Mouse (Mus musculus) megakaryocyte, embryonic 14.5 days (primary cell): ENCODE measurements around the gene Krt4. TPM values are rescaled to one million over a fixed set of nuclear protein-coding genes. Genes with fewer than 3 reads are reported as not detected.

ENCODE experiments used
- H3K27me3 ChIP-seq: replicated peaks from 2 replicates; pipeline ENCODE3; 2012; ENCODE audit warnings: inconsistent platforms
- H3K36me3 ChIP-seq: replicated peaks from 2 replicates; pipeline ENCODE3; 2012; ENCODE audit warnings: low read length, inconsistent platforms, mixed read lengths
- H3K4me1 ChIP-seq: 2 replicates; pipeline ENCODE4 v1.6.1; 2012; ENCODE audit warnings: inconsistent platforms
- H3K4me3 ChIP-seq: replicated peaks from 2 replicates; pipeline ENCODE3; 2012; ENCODE audit warnings: moderate library complexity, mild to moderate bottlenecking, inconsistent platforms
- H3K9me3 ChIP-seq: 2 replicates; pipeline ENCODE4 v1.6.1; 2012; ENCODE audit warnings: inconsistent platforms
- FLI1 ChIP-seq: IDR thresholded peaks from 2 replicates; pipeline ENCODE4 v1.6.1; 2012; ENCODE audit warnings: low read length, inconsistent platforms, mixed read lengths
- GATA1 ChIP-seq: IDR thresholded peaks from 3 replicates; pipeline ENCODE4 v1.6.1; 2012; ENCODE audit warnings: mixed read lengths, low read length, inconsistent platforms, borderline replicate concordance
- polyA plus RNA-seq: library from polyadenylated mRNA; stranded (reverse); fragments of >175 nt; gene quantifications from 2 replicates; pipeline ENCODE4 v1.2.3, GENCODE M21; 2012; ENCODE audit warnings: low replicate concordance; ENCODE audit not compliant: insufficient read depth

Gene Krt4
- polyA plus RNA-seq = not detected in 2 replicates

DNA sequence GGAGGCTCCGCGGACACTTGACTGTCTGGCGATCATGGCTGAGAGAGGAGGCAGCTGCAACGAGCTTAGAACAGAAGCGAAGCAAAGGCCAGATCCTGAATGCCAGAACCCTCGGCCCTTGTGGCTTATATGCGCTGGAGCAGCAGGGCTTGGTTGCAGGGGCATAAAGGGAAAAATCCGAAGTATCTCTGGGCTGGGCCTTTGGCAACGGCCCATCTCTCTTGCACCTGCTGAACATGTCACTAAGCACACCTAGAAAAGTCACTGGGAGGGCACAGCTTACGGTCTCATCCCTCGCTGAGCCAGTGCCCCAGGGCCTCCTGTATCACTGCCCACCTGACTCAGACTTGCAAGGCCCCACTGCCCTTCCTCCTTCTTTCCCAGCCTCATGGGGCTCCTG is at the start of gene Krt4:
TSS of gene Krt4 (minus strand) at position 101 of the 400 bp plus-strand sequence.
- 0 out of 2 replicates have a peak, but pooled peaks cover 2% of the 10 kb centered on the region for H3K4me1 ChIP-seq
- H3K4me3 ChIP-seq = no peak within 1 kb of the TSS
- H3K9me3 ChIP-seq = no peaks in the 10 kb centered on the region
- H3K36me3 ChIP-seq = no peaks in the 10 kb centered on the region
- peaks cover 75% of the 10 kb centered on the region for H3K27me3 ChIP-seq
- TF ChIP-seq GATA1 (no peak), FLI1 (no peak)

DNA sequence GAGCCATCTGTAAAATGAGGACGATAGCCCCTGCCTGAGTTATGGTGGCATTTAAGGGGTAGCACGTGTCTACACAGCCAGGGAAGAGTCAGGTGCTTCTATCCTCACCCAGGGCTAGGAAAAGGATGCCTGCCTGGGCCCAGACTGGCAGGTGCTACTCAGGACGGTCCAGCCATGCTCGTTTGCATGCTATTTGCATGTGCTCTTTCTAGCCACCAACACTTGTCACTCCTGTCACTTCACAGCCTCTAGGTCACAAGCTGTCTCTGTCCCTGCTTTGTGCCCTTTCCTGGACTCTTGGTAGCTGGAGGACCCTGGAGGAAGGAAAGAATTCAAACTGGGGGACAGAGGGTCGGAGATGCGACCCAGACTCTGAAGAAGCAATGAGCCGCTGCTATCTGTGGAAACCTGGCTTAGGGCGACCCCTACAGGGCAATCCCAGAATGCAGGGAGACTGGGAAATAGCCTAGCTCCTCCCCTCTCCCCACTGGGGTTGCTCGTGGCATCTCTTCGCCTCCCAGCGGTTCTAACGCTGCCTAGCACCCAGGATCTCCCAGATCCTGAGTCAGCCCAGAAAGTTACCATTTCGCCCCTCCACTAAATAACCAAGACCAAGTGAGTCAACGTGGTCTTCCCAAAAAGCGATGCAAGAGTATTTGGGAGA is 49.0 kb upstream of the Krt4 start:
- TF ChIP-seq GATA1 (no peak), FLI1 (no peak)

DNA sequence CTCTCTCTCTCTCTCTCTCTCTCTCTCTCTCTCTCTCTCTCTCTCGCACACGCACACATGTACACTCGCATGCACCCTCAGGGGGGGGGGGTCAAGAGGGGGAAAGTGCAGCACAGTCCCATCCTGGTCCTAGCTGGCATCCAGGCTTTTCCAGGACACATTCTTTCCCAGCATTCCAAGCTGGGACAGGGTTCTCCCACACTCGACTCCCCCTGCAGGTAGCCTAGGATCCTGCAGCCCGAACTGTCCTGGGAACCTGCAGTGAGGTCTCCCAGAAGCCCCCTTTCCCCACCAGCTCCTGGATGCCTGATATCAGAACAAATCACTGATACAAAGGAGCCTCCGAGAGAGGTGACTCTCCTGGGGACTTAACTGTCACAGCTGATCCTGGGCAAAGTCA is 46.0 kb upstream of the Krt4 start:
- Histone ChIP-seq H3K4me1 (peaks cover 25% of the 10 kb centered on the region), H3K4me3 (no peak overlapping the region), H3K27me3 (peaks cover 69% of the 10 kb centered on the region), H3K9me3 (no peaks in the 10 kb centered on the region), H3K36me3 (no peaks in the 10 kb centered on the region)
- TF ChIP-seq GATA1 (no peak), FLI1 (no peak)

More for the DNA sequence above, 49.0 kb upstream of the Krt4 start:
- Histone ChIP-seq H3K4me1 (peaks cover 53% of the 10 kb centered on the region), H3K4me3 (peak overlapping the region; percentile 77), H3K36me3 (no peaks in the 10 kb centered on the region), H3K9me3 (no peaks in the 10 kb centered on the region), H3K27me3 (peaks cover 53% of the 10 kb centered on the region)

DNA sequence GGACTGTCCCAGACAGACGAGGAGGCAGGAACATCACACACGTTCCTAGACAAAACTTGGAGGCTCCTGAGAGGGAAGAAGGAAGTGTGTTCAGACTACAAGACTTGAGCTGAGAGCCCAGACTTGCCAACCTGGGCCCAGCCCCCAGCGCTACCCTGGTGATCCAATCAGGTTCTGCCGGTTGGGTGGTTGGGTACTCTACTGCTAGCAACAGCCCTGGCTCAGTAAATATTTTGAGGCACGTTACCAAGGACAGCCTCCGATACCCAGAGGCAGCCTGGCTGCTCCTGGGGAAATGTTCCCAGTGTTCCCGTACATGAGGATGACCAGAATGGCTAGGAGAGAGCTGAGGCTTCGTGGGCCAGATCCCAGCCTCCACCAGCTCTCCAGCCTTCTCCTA is 42.3 kb upstream of the Krt4 start:
- Histone ChIP-seq H3K9me3 (no peaks in the 10 kb centered on the region), H3K4me3 (no peak overlapping the region), H3K36me3 (no peaks in the 10 kb centered on the region), H3K27me3 (peaks cover 64% of the 10 kb centered on the region), H3K4me1 (peaks cover 4% of the 10 kb centered on the region)
- TF ChIP-seq FLI1 (no peak), GATA1 (no peak)

DNA sequence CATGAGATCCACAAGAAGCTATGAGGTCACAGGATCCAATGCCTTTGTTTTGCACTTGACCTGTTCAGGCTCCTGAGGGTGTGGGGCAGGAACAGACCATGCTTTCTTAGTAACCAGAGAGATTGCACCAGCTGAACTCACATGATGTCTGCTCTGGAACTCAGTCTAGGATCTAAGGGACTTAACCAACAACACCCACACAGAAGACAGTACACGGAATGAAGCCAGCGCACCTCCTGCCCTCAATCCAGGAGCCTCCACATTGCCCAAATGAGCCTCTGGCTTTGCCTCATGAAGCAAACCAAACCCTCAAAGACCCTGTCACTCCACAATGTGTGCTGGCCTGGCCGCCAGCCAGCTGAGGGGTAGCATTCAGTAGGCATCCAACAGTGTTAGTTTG is 34.4 kb upstream of the Krt4 start:
- Histone ChIP-seq H3K9me3 (no peaks in the 10 kb centered on the region), H3K36me3 (no peaks in the 10 kb centered on the region), H3K4me1 (no peaks in the 10 kb centered on the region), H3K27me3 (peaks cover 54% of the 10 kb centered on the region), H3K4me3 (no peak overlapping the region)
- no peak for TF ChIP-seq FLI1
- no peak for TF ChIP-seq GATA1

DNA sequence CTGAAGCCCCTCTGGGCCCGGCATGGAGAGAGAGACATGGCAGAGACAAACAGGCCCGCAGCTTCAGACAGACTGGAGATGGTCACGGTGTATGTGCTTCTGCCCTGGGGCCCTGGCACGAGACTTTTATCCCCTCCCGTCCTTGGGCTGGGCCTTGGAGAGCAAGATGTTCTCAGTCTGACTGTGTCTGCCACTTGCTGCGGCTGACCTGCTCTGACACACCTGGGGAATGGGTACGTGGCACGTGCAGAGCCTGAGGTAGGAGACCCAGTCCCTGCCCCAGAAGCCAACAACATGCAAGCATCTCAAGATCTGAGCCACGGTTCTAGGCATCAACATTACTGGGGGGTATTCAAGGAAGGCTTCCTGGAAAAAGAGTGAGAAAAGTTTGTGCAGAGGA is 29.7 kb upstream of the Krt4 start, which contains the start of gene Krt78:
TSS of gene Krt78 (minus strand) at position 101 of the 400 bp plus-strand sequence.
- TF ChIP-seq GATA1 = no peak
- TF ChIP-seq FLI1 = no peak
- no peaks in the 10 kb centered on the region for H3K36me3 ChIP-seq
- H3K9me3 ChIP-seq = no peaks in the 10 kb centered on the region
- peaks cover 72% of the 10 kb centered on the region for H3K27me3 ChIP-seq
- H3K4me3 ChIP-seq = no peak within 1 kb of the TSS
- peaks cover 10% of the 10 kb centered on the region for H3K4me1 ChIP-seq

DNA sequence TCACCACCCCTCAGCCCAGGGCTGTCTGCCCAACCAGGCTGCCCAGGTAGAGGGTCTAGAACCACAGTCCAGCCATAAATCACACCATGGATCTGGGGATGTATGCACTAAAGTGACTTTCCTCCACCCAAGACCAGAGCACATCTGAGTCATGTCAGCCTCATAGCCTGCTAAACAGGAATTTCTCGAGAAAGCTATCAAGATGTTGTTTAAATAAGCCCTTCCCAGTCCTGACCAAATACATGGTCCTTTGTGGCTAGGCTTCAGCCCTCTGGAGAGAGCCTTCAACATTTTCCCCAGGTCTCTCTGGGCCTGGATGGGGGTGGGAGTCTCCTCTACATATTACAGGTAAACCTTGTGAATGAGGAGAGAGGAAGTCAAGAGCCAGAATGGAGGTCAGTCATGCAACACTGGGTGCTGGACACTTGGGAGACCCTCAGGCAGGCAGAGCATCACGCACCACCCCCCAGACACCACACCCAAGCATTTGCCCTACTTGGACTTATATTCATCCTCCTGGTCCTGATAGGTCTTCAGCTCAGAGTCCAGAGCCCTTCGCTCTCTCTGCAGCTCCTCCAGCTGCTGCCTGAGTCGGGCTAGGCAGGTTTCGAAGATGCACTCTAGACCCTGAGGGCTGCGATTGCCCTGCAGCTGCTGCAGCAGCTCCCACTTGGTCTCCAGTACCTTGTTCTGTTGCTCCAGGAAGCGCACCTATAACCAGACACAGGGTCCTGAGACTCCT is 28.4 kb upstream of the Krt4 start:
- no peak overlapping the region for H3K4me3 ChIP-seq
- TF ChIP-seq GATA1 = no peak
- TF ChIP-seq FLI1 = no peak
- H3K4me1 ChIP-seq = peaks cover 10% of the 10 kb centered on the region
- no peaks in the 10 kb centered on the region for H3K9me3 ChIP-seq
- no peaks in the 10 kb centered on the region for H3K36me3 ChIP-seq
- H3K27me3 ChIP-seq = peaks cover 68% of the 10 kb centered on the region

DNA sequence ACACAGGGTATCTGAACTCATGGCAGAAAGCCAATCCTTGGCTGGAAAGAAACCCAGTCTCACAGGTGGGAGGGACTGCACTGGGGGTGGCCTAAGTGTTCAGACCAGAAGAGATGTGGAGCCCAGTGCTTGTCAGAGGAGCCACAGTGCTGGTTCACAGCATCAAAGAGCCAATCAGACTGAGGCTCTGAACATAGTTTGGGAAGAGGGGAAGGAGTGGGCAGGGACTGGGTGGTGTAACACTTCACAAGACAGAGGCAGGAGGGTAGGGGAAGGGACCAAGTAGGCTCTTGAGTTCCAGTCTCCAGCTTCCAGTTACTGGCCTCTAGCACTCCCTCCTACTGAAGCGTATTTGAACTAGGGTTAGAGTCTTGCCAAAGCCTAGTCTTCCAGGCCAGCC is 20.9 kb upstream of the Krt4 start:
- H3K4me1 ChIP-seq = peaks cover 5% of the 10 kb centered on the region; the same call in 1 of the 2 replicates
- H3K27me3 ChIP-seq = peaks cover 68% of the 10 kb centered on the region
- H3K36me3 ChIP-seq = no peaks in the 10 kb centered on the region
- H3K9me3 ChIP-seq = no peaks in the 10 kb centered on the region
- no peak overlapping the region for H3K4me3 ChIP-seq
- TF ChIP-seq FLI1 (no peak), GATA1 (no peak)

DNA sequence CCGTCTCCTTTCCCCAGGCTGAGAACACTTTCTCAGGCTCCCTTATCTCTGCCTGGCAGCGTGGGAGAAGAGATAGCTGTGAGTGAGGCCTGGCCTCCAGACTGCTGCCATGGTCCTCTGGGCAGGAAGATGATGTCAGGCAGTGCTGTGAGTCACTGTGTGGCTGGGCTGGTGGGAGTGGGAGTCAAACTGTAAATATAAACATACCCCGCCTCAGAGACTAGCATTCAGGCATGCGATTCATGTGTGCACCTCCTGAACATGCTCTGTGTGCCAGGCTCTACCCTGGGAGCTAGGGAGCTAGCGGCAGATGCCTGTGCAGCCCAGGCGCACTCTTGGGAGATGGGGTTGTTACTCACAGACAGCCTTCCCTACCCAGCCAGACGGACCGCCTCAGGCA is 17.4 kb upstream of the Krt4 start:
- H3K4me1 ChIP-seq = peaks cover 5% of the 10 kb centered on the region; the same call in 1 of the 2 replicates
- H3K36me3 ChIP-seq = no peaks in the 10 kb centered on the region
- TF ChIP-seq GATA1 (no peak), FLI1 (no peak)
- H3K9me3 ChIP-seq = no peaks in the 10 kb centered on the region
- peaks cover 69% of the 10 kb centered on the region for H3K27me3 ChIP-seq
- H3K4me3 ChIP-seq = no peak overlapping the region

DNA sequence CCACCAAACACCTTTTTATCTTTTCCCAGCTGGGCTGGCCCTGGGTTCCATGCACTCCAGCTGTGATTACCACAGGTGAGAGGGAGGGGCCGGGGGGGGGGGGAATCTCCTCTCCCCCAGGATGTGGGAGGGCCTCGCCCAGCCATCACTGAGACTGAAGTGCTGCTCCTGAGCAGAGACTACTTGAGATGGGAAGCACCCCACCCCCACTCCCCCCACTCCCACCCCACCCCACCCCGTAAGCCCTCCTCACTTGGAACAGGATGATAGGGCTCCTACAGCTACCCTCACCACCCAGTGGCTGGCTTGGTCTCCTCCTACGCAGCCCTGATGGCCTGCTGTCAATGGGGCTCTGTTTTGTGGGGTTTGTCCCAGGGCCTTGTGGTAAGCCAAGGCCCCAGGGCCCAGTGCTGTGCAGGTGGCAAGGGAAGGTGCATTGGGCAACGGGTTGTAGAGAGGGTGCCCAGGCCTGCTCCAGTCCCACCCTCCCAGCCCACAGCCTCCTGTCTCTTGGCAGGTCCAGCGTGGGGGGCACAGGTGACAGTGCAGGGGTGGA is 15.8 kb upstream of the Krt4 start, which contains the start of gene Krt79:
TSS of gene Krt79 (minus strand) at position 51 of the 556 bp plus-strand sequence.
- Histone ChIP-seq H3K27me3 (peaks cover 68% of the 10 kb centered on the region), H3K4me3 (no peak within 1 kb of the TSS), H3K36me3 (no peaks in the 10 kb centered on the region), H3K9me3 (no peaks in the 10 kb centered on the region), H3K4me1 (peaks cover 5% of the 10 kb centered on the region; the same call in 1 of the 2 replicates)
- TF ChIP-seq FLI1 = no peak
- no peak for TF ChIP-seq GATA1
